Mouse (Mus musculus) limb, embryonic 14.5 days (tissue): ENCODE measurements around the gene Zbtb20. TPM values are rescaled to one million over a fixed set of nuclear protein-coding genes. Genes with fewer than 3 reads are reported as not detected.
A peak's percentile ranks its signal among the peaks of the same experiment; 100 is the strongest.

Experiments
- ATAC-seq: fragments of 200-750 bp; cut with Nextera tagmentation; 2 replicates; pipeline ENCODE4 v1.8.0; 2017; ENCODE audit warnings: low read depth, moderate number of reproducible peaks, moderate TSS enrichment; ENCODE audit not compliant: low FRiP score
- DNase-seq: peaks from one replicate; pipeline ENCODE4 v3.0.0-alpha.2; 2015; ENCODE audit warnings: low spot score
- H3K27ac ChIP-seq: fragments of 300-500 bp; sonication (generic); replicated peaks from 2 replicates; pipeline ENCODE4 v1.5.1; 2014; ENCODE audit warnings: low read depth, mild to moderate bottlenecking, low read length, moderate library complexity, mixed read lengths
- H3K27me3 ChIP-seq: fragments of 300-500 bp; sonication (generic); 2 replicates; pipeline ENCODE4 v1.6.1; 2014; ENCODE audit warnings: low read length, mixed read lengths; ENCODE audit not compliant: control insufficient read depth, insufficient read depth
- H3K36me3 ChIP-seq: fragments of 300-500 bp; sonication (generic); 2 replicates; pipeline ENCODE4 v1.6.1; 2014; ENCODE audit warnings: mild to moderate bottlenecking, low read length, moderate library complexity, mixed read lengths; ENCODE audit not compliant: control insufficient read depth, insufficient read depth
- H3K4me1 ChIP-seq: fragments of 300-500 bp; sonication (generic); 2 replicates; pipeline ENCODE4 v1.6.1; 2014; ENCODE audit warnings: antibody characterized with exemption, low read length, mixed read lengths; ENCODE audit not compliant: control insufficient read depth, insufficient read depth
- H3K4me2 ChIP-seq: fragments of 300-500 bp; sonication (generic); replicated peaks from 2 replicates; pipeline ENCODE4 v1.6.1; 2014; ENCODE audit warnings: low read depth, mild to moderate bottlenecking, low read length, moderate library complexity; ENCODE audit not compliant: severe bottlenecking
- H3K4me3 ChIP-seq: fragments of 300-500 bp; sonication (generic); replicated peaks from 2 replicates; pipeline ENCODE4 v1.5.1; 2014; ENCODE audit warnings: low read length
- H3K9ac ChIP-seq: fragments of 300-500 bp; sonication (generic); 2 replicates; pipeline ENCODE4 v1.6.1; 2014; ENCODE audit warnings: mild to moderate bottlenecking, low read depth, low read length, moderate library complexity; ENCODE audit not compliant: severe bottlenecking
- H3K9me3 ChIP-seq: fragments of 300-500 bp; sonication (generic); 2 replicates; pipeline ENCODE4 v1.6.1; 2016; ENCODE audit warnings: low read length; ENCODE audit not compliant: control insufficient read depth
- POLR2A ChIP-seq: fragments of 200-500 bp; IDR thresholded peaks from 2 replicates; pipeline ENCODE4 v1.8.0; 2012; ENCODE audit warnings: inconsistent platforms, mild to moderate bottlenecking, moderate library complexity, borderline replicate concordance; ENCODE audit not compliant: insufficient read depth, insufficient read length; ENCODE audit errors: extremely low read depth
- WGBS: fragments of 180-500 bp; shearing (Covaris S2); extraction: QIAGEN DNeasy Blood & Tissue Kit; methylation state at CpG from one replicate; pipeline ENCODE4 v1.1.7; 2014; 5-methylcytosine and 5-hydroxymethylcytosine counted together
- polyA plus RNA-seq, 2 experiments: library from polyadenylated mRNA; depleted of rRNA in 1 of 2; stranded (reverse) in 1 of 2; unstranded in 1 of 2; fragments of >200 nt; fragmentation: Nextera tagmentation in 1 of 2; extraction: Ambion mirVana in 1 of 2; gene quantifications; 2 replicates each; pipeline versions ENCODE4 v1.2.1 to v1.2.3; 2012 to 2014

The Zbtb20 gene
- polyA plus RNA-seq, 2 experiments = 2.5 to 17.6 TPM

DNA sequence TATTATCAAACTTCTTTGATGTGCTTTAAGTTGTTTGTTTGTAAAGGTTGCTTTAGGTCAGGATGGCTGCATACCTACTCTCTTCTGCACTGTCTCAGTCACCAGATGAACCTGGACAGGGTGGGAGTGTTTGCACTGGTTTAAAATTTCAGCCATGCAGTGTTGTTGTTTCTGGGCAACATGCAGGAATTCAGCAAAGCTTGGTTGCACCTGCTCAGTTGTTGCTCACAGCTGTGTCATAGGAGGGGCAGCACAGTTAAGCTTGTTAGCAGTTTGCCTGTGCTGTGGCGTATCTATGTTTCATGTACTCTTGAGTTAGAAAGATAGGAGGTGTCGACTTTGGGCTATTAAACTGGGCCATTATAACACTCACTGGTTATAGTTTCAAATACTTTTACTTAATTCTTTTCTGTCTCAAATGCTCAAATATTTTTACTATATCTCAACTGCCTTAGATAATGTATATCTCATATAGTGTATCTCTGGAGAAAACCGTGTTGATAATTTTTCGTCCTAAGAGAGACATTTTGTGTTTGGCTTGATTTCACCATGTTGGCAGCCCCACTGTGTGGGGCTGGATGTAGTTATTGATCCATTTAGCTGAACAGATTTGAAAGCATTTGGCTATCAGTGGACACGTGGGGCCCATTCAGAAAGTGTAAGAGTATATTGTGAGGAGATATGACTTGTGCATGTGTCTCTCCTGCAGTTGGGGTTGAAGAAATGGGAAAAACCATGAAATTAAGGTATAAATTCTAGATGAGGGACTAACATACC, 197.3 kb downstream of the Zbtb20 start:
- H3K27ac ChIP-seq = no peak overlapping the region
- no peak for TF ChIP-seq POLR2A
- peak; percentile 62 for ATAC-seq
- WGBS = 79% methylated on average over 5 of the region's 5 CpGs
- H3K4me2 ChIP-seq = no peak overlapping the region
- H3K4me1 ChIP-seq = no peaks in the 10 kb centered on the region
- H3K27me3 ChIP-seq = no peaks in the 10 kb centered on the region
- no peak overlapping the region for H3K9ac ChIP-seq
- H3K9me3 ChIP-seq = no peaks in the 10 kb centered on the region
- no peak overlapping the region for H3K4me3 ChIP-seq
- no peaks in the 10 kb centered on the region for H3K36me3 ChIP-seq
- peak; percentile 29 for DNase-seq

DNA sequence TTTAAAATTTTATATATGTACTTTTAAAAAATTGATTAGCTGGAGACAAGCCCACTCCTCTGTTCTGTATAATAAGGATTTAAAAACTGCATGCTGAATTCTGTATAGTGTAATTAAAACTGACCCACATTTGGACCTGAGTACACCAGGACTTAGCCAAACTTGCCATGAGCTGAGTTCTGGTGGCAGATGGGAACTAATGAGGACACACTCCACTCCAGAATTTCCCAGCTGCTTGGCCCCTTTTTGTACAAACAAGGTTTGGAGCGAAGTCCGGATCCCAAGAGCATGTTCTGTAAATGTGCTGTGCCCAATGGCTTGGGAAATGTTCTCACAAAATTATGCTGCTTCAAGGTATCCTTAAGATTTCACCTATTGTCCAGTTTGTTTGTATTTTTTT, 204.7 kb downstream of the Zbtb20 start:
- no peak overlapping the region for H3K4me2 ChIP-seq
- no peaks in the 10 kb centered on the region for H3K36me3 ChIP-seq
- no peak for DNase-seq
- no peaks in the 10 kb centered on the region for H3K4me1 ChIP-seq
- no peaks in the 10 kb centered on the region for H3K27me3 ChIP-seq
- 67% methylated on average over 2 of the region's 2 CpGs for WGBS
- no peak overlapping the region for H3K9ac ChIP-seq
- TF ChIP-seq POLR2A = no peak
- H3K27ac ChIP-seq = no peak overlapping the region
- ATAC-seq = no peak
- H3K4me3 ChIP-seq = no peak overlapping the region
- no peaks in the 10 kb centered on the region for H3K9me3 ChIP-seq

DNA sequence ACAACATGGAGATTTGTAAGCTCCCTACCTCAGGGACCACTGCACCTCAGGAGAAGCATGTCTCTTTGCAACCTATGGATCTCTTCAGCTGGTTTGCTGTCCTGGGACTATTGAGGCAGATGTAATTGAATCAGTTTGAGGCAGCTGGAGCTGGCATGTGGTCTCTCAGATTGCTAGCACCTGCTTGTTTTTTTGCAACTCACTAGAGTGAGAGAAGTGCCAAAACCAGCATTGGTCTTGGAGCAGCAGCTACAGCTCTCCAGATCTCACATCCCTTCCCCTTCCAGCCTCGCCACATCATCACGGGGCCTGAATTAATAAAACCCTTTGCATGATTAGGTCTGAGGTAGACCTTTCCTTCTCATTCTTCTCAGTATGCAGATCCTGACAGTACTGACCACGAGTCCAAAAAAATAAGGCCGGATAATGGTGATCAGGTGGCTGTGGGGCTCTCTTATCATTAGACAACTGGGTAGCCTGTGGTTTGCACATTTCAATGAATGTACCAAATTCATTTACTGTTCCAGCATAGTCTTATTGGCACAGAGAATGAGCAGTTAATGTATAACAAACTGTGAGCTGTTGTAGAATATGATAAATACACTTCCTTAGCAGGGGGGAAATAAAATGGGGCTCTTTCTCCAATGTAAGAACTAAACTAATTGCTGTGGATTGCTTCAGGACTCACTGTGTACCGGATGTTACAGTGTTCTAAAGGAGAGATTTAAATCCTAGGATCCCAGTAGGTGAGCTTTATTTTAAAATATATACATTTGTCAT, 205.4 kb downstream of the Zbtb20 start:
- no peak overlapping the region for H3K4me3 ChIP-seq
- no peak for TF ChIP-seq POLR2A
- no peak overlapping the region for H3K4me2 ChIP-seq
- WGBS = 73% methylated on average over 5 of the region's 5 CpGs
- peak; percentile 60 for ATAC-seq
- H3K36me3 ChIP-seq = no peaks in the 10 kb centered on the region
- DNase-seq = peak; percentile 34
- no peaks in the 10 kb centered on the region for H3K4me1 ChIP-seq
- H3K9ac ChIP-seq = no peak overlapping the region
- H3K27ac ChIP-seq = no peak overlapping the region
- no peaks in the 10 kb centered on the region for H3K27me3 ChIP-seq
- no peaks in the 10 kb centered on the region for H3K9me3 ChIP-seq

DNA sequence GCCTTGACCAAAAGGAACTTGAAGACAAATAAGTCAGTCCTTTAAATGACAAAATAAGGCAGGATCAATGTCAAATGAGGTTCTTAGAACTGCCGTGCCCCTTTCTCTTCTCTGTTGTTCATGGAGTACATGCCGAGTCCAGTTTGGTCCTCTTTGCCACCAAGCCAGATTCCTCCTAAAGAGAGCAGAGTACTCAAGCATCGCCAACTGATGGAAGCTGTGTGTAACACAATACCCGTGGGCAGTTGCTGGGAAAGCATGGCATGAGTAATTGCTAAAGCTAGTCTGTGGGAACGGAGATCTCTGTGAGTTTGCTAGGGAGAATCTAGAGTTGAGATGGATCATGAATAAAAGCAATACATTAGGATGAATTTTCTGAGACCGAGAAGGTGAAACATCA, 206.3 kb downstream of the Zbtb20 start:
- Histone ChIP-seq H3K4me2 (no peak overlapping the region), H3K27me3 (no peaks in the 10 kb centered on the region), H3K4me1 (no peaks in the 10 kb centered on the region), H3K36me3 (no peaks in the 10 kb centered on the region), H3K9me3 (no peaks in the 10 kb centered on the region), H3K9ac (no peak overlapping the region), H3K4me3 (no peak overlapping the region), H3K27ac (no peak overlapping the region)
- DNase-seq (peak; percentile 28), ATAC-seq (no peak)
- 75% methylated on average over 6 of the region's 6 CpGs for WGBS
- TF ChIP-seq POLR2A = no peak

DNA sequence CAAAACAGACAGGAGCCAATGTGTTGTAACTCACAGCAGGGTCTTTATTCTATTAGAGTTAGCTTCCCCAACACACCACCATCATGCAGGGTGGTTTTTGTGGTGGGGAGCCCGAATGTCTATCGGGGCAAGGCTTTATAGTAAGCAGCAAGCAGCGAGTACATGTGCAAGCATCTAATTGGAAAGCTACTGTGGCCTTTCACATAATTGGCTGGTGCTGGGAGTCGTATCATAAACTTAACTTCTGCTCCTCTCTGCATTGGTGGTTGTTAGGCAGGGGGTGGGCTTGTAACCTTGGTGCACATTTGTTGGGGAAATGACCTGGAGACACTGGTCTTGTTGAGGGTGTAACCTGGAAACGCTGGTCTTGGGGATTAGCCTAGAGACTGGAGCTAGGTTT, 207.1 kb downstream of the Zbtb20 start:
- H3K9ac ChIP-seq = no peak overlapping the region
- H3K27me3 ChIP-seq = no peaks in the 10 kb centered on the region
- no peaks in the 10 kb centered on the region for H3K36me3 ChIP-seq
- TF ChIP-seq POLR2A = no peak
- no peak overlapping the region for H3K4me2 ChIP-seq
- H3K27ac ChIP-seq = no peak overlapping the region
- 54% methylated on average over 5 of the region's 5 CpGs for WGBS
- no peak overlapping the region for H3K4me3 ChIP-seq
- no peaks in the 10 kb centered on the region for H3K4me1 ChIP-seq
- no peaks in the 10 kb centered on the region for H3K9me3 ChIP-seq
- ATAC-seq = no peak
- no peak for DNase-seq
